Mouse (Mus musculus): Measurements from ENCODE around the gene Bcor.

GRCm38 (mm10) chrX:12057210-12057609, 102.9 kb downstream of the Bcor start:
- TF ChIP-seq POLR2A (IDR thresholded peaks at IDR 0.05; ENCODE audit: insufficient read length, low read depth) = no peak
- no peak for TF ChIP-seq POLR2AphosphoS2 (IDR thresholded peaks at IDR 0.05; ENCODE audit: insufficient read length, low read depth)
- no peak for TF ChIP-seq TCF3 (IDR thresholded peaks at IDR 0.05; ENCODE audit: insufficient read length, low read depth)

Data from myocyte (in vitro differentiated cells).